Mouse (Mus musculus): ENCODE results near the gene Tpm3. TPM values are rescaled to one million over a fixed set of nuclear protein-coding genes. Genes with fewer than 3 reads are reported as not detected.
"Not testable (repeated sequence)": the region's sequence is repeated elsewhere in the genome, so short reads cannot be mapped to it uniquely, and the experiment has no call there.

Tpm3 gene
- total RNA-seq, 4 experiments from 2014 or later: 385 to 462 (median 429) TPM

- no peak for DNase-seq (ENCODE audit: low spot score in 2 of 2)
Observed at GRCm38 (mm10) chr3:90083698-90084324, 11.4 kb downstream of the Tpm3 start.

DNA sequence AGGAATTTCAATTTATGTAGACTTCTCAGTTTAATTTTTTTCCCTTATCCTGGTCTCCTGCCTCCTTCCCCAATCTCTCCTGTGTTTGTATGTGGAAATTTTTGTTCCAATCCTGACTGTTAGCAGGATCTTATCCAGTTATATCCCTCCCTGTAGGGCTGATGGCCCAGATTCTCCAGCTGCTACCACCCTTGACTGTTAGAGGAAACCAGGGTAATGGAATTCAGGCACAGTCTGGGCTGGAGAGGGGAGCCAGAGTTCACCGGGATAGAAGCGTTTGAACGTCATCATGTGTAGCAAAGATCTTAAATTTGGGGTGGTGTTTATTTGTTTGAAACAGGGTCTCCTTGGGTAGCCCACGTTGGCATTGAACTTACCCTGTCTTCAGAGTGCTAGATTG is 12.3 kb downstream of the Tpm3 start:
- peak in 1 of 2 experiments; percentile 17 for DNase-seq (ENCODE audit: low spot score in 2 of 2)

DNA sequence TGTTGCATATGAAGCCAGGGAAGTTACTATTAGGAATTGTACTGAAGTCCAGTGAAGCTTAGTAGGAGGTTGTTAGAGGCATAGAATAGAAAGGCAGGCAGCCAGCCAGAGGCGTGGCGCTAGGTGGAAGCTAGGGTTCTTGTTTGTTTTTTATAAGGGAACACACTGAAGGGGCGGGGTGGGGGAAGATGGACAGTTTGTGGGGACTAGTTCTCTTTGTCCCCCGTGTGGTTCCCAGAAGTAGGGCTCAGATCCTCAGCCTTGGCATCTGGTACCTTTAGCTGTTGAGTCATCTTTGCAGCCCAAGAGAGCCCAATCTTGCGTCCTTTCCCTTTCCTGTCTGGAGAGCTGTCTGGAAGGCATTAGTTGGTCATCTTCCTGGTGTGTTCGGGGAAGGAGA is 12.8 kb downstream of the Tpm3 start:
- DNase-seq (ENCODE audit: low spot score in 2 of 2): no peak

DNA sequence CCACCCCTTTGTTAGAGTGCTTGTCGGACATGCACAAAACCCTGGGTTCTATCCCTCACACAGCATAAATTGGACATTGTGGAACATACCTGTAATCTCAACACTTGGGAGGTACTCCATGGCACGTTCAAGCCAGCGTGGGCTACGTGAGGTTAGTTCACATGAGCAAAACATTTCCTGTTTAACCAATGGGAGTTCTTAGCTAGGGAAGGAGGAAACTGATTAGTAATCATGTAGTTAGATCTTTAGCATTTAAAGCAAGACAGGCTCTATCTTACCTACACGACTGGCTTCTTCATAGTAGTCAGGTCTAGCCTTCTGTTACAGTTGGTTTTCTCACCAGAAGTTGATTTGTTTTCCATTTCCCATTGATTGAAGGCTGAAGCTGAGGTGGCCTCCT is 13.6 kb downstream of the Tpm3 start:
- no peak for DNase-seq (ENCODE audit: low spot score in 2 of 2)

DNA sequence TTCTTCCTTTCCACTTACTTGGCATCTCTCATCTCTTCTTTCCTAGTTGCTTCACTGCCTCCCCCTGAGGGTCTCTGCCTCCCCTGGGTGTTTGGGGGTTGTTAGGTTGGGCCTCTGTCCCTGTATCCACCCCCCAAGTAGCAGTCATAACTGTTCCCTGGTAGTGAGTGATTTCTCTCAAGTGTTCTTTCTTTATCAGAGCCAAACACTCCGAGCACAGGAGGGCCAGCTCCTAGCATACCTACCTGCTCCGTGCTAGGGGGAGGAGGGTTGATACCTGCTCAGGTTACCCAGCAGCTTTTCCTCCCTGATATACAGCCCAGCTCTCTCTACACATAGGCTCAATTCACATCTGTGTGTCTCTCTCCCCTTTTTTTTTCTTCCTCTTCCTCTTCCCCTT is 16.2 kb downstream of the Tpm3 start:
- DNase-seq (ENCODE audit: low spot score in 2 of 2): no peak

DNA sequence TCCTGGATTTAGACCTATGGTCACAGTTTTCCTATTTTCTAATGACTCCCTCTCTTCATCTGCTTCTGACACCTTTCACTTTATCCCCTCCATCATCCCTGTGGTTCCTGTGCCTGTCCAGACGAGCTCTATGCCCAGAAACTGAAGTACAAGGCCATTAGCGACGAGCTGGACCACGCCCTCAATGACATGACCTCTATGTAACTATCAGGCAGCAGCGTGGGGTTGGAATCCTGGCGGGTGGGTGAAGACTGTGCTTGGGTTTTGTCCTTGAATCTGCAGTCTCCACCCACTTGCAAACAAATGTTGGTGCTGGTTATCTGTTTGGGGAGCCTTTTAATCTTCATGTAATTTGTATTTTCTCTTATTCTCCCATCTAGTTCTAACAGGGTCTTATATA is 18.4 kb downstream of the Tpm3 start:
- DNase-seq (ENCODE audit: low spot score in 2 of 2): no peak

DNA sequence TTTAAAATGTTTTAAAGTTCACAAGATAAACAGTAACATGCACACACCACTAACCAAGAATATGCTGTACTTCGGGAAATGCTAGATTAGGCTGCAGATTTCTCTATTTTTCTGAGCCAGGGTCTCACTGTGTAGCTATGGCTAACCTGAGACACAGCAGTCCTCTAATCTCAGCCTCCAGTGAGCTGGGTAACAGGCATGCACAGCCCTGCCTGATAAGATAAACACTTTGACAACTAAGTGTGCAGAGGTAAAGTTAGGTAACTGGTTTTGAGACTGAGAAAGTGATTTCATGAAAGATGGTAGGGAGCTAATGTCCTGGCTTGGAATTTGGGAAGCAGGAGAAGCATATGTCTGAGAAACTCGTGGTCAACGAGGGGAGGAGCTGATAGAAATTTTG is 22.0 kb downstream of the Tpm3 start:
- DNase-seq (ENCODE audit: low spot score in 2 of 2): no peak

DNA sequence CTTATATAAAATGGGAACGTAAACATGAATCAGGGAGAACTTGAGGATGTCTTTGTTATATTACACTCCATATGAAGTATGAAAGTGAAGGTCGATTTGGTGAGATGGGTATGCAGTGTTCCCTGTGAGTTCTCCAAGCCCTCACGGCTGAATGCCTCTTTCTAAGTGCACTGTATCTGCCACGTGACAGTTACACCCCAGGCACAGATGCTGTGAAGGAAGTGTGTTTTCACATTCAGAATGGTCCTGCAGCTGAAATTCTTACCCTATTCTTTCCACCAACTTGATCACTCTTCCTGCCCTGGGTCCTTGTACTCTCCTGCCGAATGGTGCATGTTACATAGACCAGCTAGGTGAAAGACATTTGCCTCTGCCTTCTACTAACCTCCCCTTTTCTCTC is 25.5 kb downstream of the Tpm3 start:
- no peak for DNase-seq (ENCODE audit: low spot score in 2 of 2)

GRCm38 (mm10) chr3:90101010-90101409 is 28.6 kb downstream of the Tpm3 start:
- DNase-seq (ENCODE audit: low spot score in 2 of 2): no peak

- DNase-seq (ENCODE audit: low spot score in 2 of 2): no peak
Observed at GRCm38 (mm10) chr3:90101673-90102072, 29.2 kb downstream of the Tpm3 start.

- DNase-seq (ENCODE audit: low spot score in 2 of 2): no peak
Observed at GRCm38 (mm10) chr3:90102239-90102638, 29.8 kb downstream of the Tpm3 start.

GRCm38 (mm10) chr3:90103176-90103575 is 30.7 kb downstream of the Tpm3 start:
- no peak for DNase-seq (ENCODE audit: low spot score in 2 of 2)

- DNase-seq (ENCODE audit: low spot score in 2 of 2): no peak
Observed at GRCm38 (mm10) chr3:90103938-90104337, 31.5 kb downstream of the Tpm3 start, which contains the start of gene Nup210l. Gene Nup210l (plus strand): TSS chr3:90104132.

DNA sequence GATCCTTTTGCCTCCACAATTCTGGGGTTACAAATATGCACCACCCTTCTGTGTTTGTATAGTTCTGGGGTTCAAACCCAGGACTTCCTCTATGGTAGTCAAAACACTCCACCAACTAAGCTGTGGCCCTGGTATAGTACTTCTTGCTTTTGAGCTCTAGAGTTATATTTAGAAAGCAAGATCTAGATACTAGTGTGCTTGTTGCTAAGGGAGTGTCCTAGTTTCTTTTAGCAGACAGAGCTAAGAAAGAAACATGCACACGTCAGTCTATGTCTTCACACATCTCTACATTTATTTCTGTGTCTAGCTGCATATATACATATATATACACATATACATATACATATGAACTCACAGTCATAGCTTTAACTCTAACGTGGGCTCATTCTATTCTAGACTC is 39.3 kb downstream of the Tpm3 start:
- DNase-seq (ENCODE audit: low spot score in 2 of 2): no peak

- no peak for DNase-seq (ENCODE audit: low spot score in 2 of 2)
Observed at GRCm38 (mm10) chr3:90114342-90114741, 41.9 kb downstream of the Tpm3 start.

DNA sequence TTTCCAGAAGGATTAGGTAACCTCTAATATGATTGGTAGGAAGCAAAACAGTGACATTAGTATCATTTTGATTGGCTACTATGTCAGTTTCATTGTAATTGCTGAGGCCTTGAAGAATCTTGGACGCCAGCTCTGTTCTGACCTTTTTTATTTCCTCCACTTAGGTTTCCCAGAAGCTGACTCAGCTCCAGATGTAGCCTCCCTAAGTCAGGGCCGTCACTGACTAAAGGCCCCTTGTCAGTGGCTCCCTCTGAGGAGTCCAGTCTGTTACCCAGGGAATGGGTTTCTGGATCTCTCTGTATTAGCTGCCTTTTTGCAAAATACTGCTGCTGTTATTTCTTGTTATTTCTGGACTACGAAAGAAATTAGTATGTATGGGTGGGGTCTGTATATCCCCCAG is 43.1 kb downstream of the Tpm3 start:
- DNase-seq (ENCODE audit: low spot score in 2 of 2): no peak

GRCm38 (mm10) chr3:90118132-90118790 is 45.8 kb downstream of the Tpm3 start:
- DNase-seq (ENCODE audit: low spot score in 2 of 2): peak in 1 of 2 experiments; percentile 4

DNA sequence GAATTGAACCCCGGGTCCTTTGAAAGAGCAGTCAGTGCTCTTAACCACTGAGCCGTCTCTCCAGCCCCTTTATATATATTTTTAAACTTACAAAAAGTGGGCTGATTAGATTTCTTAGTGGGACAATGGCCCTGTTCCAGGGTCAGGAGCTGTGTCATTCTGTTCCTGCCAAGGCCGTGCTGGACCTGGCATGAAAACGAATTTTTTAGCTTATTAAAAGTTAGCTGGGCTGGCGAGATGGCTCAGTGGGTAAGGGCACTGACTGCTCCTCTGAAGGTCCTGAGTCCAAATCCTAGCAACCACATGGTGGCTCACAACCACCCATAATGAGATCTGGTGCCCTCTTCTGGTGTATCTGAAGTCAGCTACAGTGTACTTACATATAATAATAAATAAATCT is 49.6 kb downstream of the Tpm3 start:
- DNase-seq (ENCODE audit: low spot score in 2 of 2): not testable (repeated sequence)

DNA sequence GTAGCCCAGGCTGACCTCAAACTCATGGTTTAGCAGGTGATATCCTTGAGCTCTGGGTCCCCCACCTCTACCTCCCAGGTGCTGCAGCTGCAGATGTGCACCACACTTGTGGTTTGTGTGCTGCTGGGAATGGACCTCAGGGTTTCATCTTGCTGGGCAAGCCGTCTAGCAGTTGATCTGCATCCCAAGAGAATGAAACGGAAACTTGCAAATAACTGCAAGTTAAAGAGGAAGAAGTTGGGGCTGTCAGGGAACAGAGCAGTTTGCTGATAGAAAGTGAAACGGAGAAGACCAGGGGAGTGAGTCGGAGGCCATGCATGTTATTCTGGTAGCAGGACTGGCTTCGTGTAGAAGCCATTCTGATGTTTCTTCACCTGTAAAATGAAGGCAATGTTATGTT is 53.3 kb downstream of the Tpm3 start:
- no peak for DNase-seq (ENCODE audit: low spot score in 2 of 2)

DNA sequence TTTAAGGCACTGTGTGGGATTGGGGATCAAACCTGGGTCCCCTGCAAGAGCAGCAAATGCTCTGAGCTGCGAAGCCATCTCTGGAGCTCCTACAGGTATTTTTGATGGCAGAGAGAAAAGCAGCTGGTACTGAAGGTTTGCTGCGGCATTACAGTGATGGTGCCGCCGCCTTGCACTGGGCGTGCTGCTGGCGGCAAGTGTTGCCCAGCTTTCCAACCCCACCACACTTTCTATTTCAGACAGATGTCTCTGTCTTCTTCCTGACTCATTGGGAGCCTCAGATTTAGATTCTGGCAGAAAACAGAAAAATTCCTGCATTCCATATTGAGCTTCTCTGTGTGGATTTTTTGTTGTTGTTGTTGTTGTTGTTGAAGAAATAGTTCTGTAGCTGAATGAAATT is 55.4 kb downstream of the Tpm3 start:
- no peak for DNase-seq (ENCODE audit: low spot score in 2 of 2)

GRCm38 (mm10) chr3:90132745-90133144 is 60.3 kb downstream of the Tpm3 start:
- DNase-seq (ENCODE audit: low spot score in 2 of 2): no peak

DNA sequence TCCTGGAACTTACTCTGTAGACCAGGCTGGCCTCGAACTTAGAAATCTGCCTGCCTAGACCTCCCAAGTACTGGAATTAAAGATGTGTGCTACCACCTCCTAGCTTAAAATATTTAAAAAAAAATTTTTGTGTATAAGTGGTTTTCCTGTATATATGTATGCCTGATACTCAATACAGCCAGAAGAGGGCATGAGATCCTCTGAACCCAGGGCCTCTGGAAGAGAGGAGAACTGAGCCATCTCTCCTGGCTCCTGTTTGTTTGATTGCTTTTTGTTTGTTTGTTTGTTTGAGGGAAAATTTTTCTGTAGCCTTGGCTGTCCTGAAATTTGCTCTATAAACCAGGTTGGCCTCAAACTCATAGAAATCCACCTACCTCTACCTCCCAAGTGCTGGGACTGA is 60.9 kb downstream of the Tpm3 start:
- no peak for DNase-seq (ENCODE audit: low spot score in 2 of 2)

DNA sequence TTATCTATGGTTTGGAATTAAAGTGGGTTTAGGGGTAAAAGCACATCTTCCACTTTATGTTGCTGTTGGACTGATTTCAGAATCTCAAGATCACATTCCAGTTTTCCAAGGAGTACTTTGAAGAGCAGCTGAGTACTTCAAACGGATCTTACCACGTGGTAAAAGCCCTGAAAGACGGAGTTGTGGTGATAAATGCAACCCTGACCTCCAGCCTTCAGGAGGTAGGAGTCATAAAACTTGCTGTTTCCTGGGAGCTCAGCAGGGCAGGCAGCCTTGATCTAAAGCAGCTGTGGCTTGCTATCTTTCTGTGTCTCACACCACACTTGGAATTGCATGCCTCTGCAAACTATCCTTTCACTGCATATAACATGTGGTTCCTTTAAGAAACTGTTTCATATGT is 62.0 kb downstream of the Tpm3 start:
- no peak for DNase-seq (ENCODE audit: low spot score in 2 of 2)

Data from gastrocnemius, adult 8-10 months (tissue).